Mouse (Mus musculus): ENCODE measurements around the gene Fxyd5.

Gene Fxyd5

DNA sequence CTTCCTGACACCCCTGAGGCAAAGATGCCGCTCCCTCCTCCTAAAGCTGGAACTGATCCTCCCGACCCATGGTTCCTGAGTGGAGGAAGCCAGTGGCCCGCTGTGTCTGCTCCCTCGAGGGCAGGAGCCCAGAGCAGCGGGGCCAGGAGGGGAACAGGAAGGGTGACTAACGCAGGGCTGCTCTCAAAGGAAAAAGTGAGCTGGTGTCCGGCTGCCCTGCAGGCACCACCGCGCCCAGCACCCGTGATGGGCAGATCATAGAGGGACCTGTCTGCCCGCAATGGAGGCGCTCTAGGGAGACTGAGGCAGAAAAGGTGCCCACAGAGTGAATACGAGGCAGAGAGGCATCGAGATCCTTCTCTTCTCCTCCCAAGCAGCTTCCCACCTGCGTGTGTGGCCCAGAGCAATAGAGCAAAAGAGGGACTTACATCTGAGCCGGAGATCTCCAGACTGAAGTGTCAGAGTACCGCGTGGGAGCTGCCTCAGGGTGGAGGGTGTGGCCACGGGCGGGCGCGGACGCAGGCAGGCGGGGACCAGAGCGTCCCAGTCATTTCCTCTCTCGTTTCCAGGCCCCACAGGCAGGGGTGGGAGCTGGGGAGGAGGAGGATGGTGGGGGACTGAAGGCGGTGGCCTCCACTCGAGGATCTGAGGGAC is 492 bp downstream of the Fxyd5 start:
- CTCF ChIA-PET, result interaction anchor here (0.5 to 1.9 kb wide), 4 partner anchors 9 to 24 kb away, joined by 4 to 8 read pairs (median 6); partner anchors contain the start of gene Fxyd7

GRCm38 (mm10) chr7:31041023-31041407 is 1.3 kb downstream of the Fxyd5 start:
- CTCF ChIA-PET, result no interaction called here

DNA sequence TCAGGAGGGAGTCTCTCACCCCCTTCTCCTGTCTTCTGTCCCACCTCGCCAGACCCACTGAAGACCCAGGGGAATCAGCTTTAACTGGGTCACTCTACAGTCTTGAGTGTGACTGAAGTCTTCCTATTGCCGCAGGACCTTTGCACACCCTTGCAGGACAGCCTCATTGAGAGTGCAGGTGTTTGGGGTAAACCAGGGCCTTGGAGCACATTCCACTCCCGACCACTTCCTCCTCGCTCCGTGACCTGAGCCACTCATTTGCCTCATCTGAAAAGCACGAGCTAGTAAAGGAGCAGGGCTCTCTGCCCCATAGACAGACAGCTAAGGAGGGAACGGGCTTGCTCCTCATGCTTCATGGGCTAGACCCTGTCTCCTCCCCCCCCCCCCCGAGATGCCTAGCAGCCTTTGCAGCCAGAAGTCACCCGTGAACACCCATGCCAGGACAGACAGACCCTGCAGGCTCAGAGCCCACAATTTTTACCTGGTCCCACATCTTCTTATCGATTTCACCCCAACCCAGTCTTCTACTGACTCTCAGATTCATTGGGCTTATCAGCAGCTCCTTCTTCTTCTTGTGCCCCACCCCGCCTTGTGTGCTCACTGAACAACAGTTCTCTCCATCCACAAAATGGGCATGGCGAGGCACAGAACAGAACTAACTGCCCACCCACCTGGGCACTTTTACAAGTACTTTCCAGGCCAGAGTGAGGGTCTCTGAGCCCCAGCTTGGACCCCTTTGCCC is 1.8 kb downstream of the Fxyd5 start:
- CTCF ChIA-PET, result interaction anchor here (0.7 kb wide), 1 partner anchor 132 kb away, joined by 3 read pairs; no protein-coding TSS in a partner anchor

DNA sequence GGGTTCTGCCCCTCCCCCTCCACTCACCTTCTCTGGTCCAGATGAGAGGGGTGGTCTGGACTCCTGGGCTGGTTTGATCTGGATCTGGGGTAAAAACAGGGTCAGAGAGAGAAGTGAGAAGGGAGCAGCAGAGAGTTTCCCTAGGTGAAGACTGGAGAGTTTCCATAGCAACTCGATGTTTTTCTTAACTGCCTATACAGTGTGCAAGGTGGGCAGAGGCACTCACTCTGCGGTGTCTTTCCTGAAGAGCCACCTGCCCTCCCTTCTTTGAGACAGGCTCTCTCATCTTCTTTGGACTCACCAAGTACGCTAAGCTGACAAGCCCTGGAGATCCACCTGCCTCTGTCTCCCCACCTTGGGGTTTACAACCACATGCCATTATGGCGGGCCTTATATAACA is 3.3 kb downstream of the Fxyd5 start:
- CTCF ChIA-PET, result no interaction called here

- CTCF ChIA-PET, result interaction anchor here (0.6 to 1.0 kb wide), 4 partner anchors 8 to 133 kb away, joined by 3 to 6 read pairs (median 3); no protein-coding TSS in a partner anchor
These were observed 4.6 kb downstream of the Fxyd5 start for GRCm38 (mm10) chr7:31037675-31038074.

- CTCF ChIA-PET, result interaction anchor here (0.6 to 1.0 kb wide), 4 partner anchors 9 to 128 kb away, joined by 3 to 8 read pairs (median 4); no protein-coding TSS in a partner anchor
These were observed 5.4 kb downstream of the Fxyd5 start for GRCm38 (mm10) chr7:31036917-31037316.

GRCm38 (mm10) chr7:31035291-31035690 is 7.0 kb downstream of the Fxyd5 start:
- CTCF ChIA-PET, result no interaction called here

DNA sequence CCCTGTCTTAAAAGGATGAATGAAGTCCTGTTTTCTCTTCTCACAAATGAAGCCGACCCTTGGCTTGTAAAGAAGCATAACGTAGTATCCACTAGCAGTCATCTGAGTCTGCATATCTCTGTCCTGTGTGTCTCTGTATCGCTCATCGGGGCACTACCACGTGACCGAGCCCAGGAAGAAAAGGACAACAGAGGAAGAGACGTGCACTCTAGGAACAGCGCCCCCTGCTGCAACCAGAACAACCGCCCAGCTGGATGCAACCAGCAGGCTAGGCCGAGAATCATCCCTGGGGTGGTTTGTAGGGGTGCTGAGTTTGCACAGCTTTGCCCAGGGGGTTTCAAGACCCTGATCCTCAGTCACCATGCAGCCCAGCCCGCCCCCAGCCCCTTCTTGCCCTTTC is 7.5 kb downstream of the Fxyd5 start:
- CTCF ChIA-PET, result interaction anchor here (0.7 kb wide), 1 partner anchor 980 kb away, joined by 6 read pairs; no protein-coding TSS in a partner anchor

GRCm38 (mm10) chr7:31033409-31034165 is 8.7 kb downstream of the Fxyd5 start:
- CTCF ChIA-PET, result interaction anchor here (0.7 kb wide), 1 partner anchor 33 kb away, joined by 10 read pairs; no protein-coding TSS in a partner anchor

GRCm38 (mm10) chr7:31031731-31032130 is 10.6 kb downstream of the Fxyd5 start:
- CTCF ChIA-PET, result interaction anchor here (0.5 to 0.6 kb wide), 2 partner anchors 46 to 400 kb away, joined by 6 to 10 read pairs; no protein-coding TSS in a partner anchor

DNA sequence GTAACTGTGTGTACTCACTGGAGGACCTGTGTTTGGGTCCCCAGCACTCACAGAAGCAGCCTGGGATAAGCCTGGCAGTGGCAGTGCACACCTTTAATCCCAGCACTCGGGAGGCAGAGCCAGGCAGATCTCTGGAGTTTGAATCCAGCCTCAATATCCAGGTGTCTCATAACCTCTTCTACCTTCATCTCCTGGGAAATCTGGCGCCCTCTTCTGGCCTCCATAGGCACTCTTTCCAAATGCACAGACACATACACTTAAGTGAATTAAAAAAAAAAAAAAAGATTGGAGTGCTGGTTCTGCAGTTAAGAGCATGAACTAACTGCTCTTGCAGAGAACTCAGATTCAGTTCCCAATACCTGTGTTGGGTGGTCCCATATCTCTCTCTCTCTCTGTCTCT is 11.6 kb downstream of the Fxyd5 start:
- CTCF ChIA-PET, result no interaction called here

DNA sequence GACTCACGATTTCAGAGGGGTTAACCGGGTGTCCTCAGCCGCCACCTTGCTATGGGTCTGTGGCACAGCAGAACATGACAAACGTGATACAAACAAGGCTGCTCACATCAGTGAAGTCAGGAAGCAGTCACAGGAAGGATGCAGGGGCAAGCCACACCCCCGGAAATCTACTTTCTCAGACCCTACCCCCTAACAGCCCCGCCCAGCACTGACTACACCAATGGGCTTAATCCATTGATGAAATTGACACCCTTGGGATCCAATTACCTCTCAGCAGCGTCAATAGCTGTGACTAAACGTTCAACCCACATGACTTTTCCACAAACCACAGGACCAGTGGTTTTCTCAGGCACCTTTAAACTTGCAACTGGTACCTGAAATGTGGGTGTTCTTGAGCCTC is 13.7 kb downstream of the Fxyd5 start:
- CTCF ChIA-PET, result no interaction called here

GRCm38 (mm10) chr7:31017104-31017901 is 25.0 kb downstream of the Fxyd5 start:
- CTCF ChIA-PET, result interaction anchor here (0.6 kb wide), 1 partner anchor 25 kb away, joined by 8 read pairs; no protein-coding TSS in a partner anchor

- CTCF ChIA-PET, result no interaction called here
These were observed 29.3 kb downstream of the Fxyd5 start for GRCm38 (mm10) chr7:31012971-31013370.

GRCm38 (mm10) chr7:31008889-31009288 is 33.4 kb downstream of the Fxyd5 start:
- CTCF ChIA-PET, result no interaction called here

- CTCF ChIA-PET, result interaction anchor here (0.5 kb wide), 1 partner anchor 323 kb away, joined by 22 read pairs; no protein-coding TSS in a partner anchor
These were observed 34.1 kb downstream of the Fxyd5 start for GRCm38 (mm10) chr7:31008175-31008574.

DNA sequence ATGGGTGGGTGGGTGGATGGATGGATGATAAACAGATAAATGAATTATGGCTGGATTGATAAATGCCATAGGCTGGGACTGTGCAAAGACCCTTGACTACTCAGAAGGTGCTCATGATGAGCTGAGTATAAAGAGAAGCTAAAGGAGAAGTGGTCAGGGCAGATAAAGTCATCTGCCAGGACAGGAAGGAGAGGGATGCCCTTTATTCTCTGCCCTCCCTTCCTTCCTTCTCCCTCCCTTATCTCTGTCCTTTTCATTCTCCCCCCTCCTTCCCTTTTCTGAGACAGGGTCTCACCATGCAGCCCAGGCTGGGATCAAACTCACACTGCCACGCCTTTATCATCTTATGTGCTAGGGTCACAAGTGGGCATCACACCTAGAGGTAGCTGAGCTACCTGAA is 34.5 kb downstream of the Fxyd5 start:
- CTCF ChIA-PET, result interaction anchor here (0.5 kb wide), 1 partner anchor 323 kb away, joined by 22 read pairs; no protein-coding TSS in a partner anchor

DNA sequence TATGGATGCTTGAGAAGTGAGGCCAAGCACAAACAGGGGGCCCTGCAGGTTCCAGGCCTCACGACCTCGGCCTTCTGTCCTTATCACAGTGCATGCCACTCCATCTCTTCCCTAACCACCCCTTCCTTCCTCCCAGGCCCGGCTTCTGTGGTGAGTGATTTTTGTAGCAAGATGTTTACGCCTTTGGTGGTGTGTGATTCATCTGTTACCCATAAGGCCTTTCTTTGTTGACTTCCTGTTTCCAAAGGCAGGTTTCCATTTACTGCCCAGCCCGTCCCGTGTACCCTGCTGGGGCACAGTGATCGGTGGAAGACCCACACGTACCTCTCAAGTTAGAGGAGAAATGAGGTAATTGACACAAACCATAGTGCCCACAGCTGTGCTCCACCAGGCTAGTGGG is 39.6 kb downstream of the Fxyd5 start:
- CTCF ChIA-PET, result interaction anchor here (0.6 kb wide), 1 partner anchor 435 kb away, joined by 3 read pairs; no protein-coding TSS in a partner anchor

- CTCF ChIA-PET, result interaction anchor here (0.5 kb wide), 1 partner anchor 32 kb away, joined by 10 read pairs; no protein-coding TSS in a partner anchor
These were observed 41.7 kb downstream of the Fxyd5 start for GRCm38 (mm10) chr7:31000505-31001020.

- CTCF ChIA-PET, result no interaction called here
These were observed 45.8 kb downstream of the Fxyd5 start for GRCm38 (mm10) chr7:30996491-30996890.

- CTCF ChIA-PET, result no interaction called here
These were observed 48.3 kb downstream of the Fxyd5 start for GRCm38 (mm10) chr7:30993986-30994385.

Data from spleen, embryonic (tissue).